Mouse (Mus musculus) hindbrain, embryonic 13.5 days (tissue): ENCODE measurements around the gene Gcsh. TPM values are rescaled to one million over a fixed set of nuclear protein-coding genes. Genes with fewer than 3 reads are reported as not detected.

Experiments
- ATAC-seq: fragments of 200-750 bp; cut with Nextera tagmentation; 2 replicates; pipeline ENCODE4 v1.8.0; 2017; ENCODE audit warnings: moderate TSS enrichment; ENCODE audit not compliant: low FRiP score
- H3K27ac ChIP-seq: fragments of 300-500 bp; sonication (generic); 2 replicates; pipeline ENCODE4 v1.5.1; 2015; ENCODE audit warnings: inconsistent platforms, mild to moderate bottlenecking, moderate library complexity
- H3K27me3 ChIP-seq: fragments of 300-500 bp; sonication (generic); 2 replicates; pipeline ENCODE4 v1.6.1; 2015; ENCODE audit warnings: mild to moderate bottlenecking, inconsistent platforms
- H3K36me3 ChIP-seq: fragments of 300-500 bp; sonication (generic); 2 replicates; pipeline ENCODE4 v1.6.1; 2015; ENCODE audit warnings: mild to moderate bottlenecking, inconsistent platforms
- H3K4me1 ChIP-seq: fragments of 300-500 bp; sonication (generic); replicated peaks from 2 replicates; pipeline ENCODE4 v1.6.1; 2015; ENCODE audit warnings: inconsistent platforms
- H3K4me2 ChIP-seq: fragments of 300-500 bp; sonication (generic); 2 replicates; pipeline ENCODE4 v1.6.1; 2015; ENCODE audit warnings: inconsistent platforms, mild to moderate bottlenecking, moderate library complexity
- H3K4me3 ChIP-seq: fragments of 300-500 bp; sonication (generic); 2 replicates; pipeline ENCODE4 v1.5.1; 2015; ENCODE audit warnings: mild to moderate bottlenecking, inconsistent platforms
- H3K9ac ChIP-seq: fragments of 300-500 bp; sonication (generic); 2 replicates; pipeline ENCODE4 v1.6.1; 2015; ENCODE audit warnings: mild to moderate bottlenecking, inconsistent platforms
- H3K9me3 ChIP-seq: fragments of 300-500 bp; sonication (generic); 2 replicates; pipeline ENCODE4 v1.6.1; 2016; ENCODE audit warnings: inconsistent platforms
- WGBS: fragments of 180-500 bp; shearing (Covaris S2); methylation state at CpG from one replicate; pipeline ENCODE4 v1.1.7; 2015; 5-methylcytosine and 5-hydroxymethylcytosine counted together
- polyA plus RNA-seq: library from polyadenylated mRNA; unstranded; fragments of >200 nt; fragmentation: Nextera tagmentation; extraction: Ambion mirVana; gene quantifications from 2 replicates; pipeline ENCODE4 v1.2.1, GENCODE M21; 2015

The Gcsh gene
- polyA plus RNA-seq, 1 experiment from 2014 or later, result 95.0 TPM

DNA sequence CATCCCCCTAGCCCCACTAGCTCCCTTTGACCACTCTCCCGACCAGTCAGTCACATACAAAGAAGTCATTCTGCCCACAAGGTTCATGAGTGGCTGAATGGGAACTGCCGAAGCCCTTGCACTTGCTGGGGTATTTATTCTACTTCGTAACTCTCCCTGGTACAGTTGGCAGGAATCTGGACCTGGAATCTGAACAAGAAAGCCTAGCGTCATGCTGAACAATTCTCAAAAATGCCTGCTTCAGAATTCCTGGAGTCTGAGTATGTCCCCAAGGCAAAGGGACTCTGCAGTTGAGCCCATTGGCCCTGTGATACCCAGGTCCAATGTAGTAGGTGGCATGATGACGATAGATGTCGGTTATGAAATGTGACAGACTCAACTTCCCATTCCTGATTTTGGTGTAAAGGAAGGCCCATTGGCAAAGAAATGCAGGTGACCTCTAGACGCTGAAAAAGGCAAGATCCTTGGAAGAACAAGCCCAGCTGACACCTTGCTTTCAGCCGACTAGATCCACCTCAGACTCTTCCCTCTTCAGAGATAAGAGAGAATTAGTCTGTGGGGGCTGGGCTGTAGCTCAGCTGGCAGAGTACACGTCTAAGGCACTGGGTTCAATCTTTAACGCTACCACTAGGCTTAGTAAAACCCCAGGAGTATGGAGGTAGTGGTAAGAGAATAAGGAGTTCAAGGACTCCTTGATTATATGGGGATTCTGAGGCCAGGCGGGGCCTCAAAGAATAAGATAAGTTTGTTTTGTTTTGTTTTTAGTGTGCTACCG lies 50.9 kb downstream of the Gcsh start:
- no peaks in the 10 kb centered on the region for H3K27me3 ChIP-seq
- 82% methylated on average over 12 of the region's 12 CpGs for WGBS
- H3K27ac ChIP-seq, result no peak overlapping the region
- H3K4me1 ChIP-seq, result peaks cover 27% of the 10 kb centered on the region
- 0 out of 2 replicates have a peak overlapping the region, but pooled peaks have one; percentile 26 for H3K4me2 ChIP-seq
- peak overlapping the region; percentile 98; the same call in 1 of the 2 replicates for H3K4me3 ChIP-seq
- no peak for ATAC-seq
- H3K36me3 ChIP-seq, result no peaks in the 10 kb centered on the region
- no peaks in the 10 kb centered on the region for H3K9me3 ChIP-seq
- no peak overlapping the region for H3K9ac ChIP-seq

DNA sequence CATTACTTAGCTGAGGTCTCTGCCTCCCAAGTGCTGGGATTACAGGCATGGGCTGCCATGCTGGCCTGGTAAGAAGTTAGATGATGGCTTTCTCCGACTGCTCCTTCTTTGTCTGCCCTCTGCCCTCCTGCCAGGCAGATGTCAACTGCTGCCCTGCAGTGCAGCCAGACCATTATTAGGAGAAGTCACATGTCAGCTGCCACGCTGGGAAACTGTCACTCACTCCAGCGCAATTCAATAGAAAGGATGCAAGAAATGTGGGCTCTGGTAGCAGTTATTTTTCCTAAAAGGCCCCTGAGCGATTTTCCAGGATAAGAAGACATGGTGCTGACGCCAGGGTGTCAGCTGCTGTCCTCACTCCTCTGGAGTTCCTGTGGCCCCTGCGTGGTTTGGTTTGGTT lies 57.8 kb downstream of the Gcsh start:
- H3K4me1 ChIP-seq, result no peaks in the 10 kb centered on the region
- H3K27ac ChIP-seq, result no peak overlapping the region
- 29% methylated on average over 6 of the region's 6 CpGs for WGBS
- H3K4me2 ChIP-seq, result no peak overlapping the region
- H3K9ac ChIP-seq, result no peak overlapping the region
- H3K9me3 ChIP-seq, result no peaks in the 10 kb centered on the region
- no peak overlapping the region for H3K4me3 ChIP-seq
- peaks cover 24% of the 10 kb centered on the region for H3K36me3 ChIP-seq
- ATAC-seq, result no peak
- no peaks in the 10 kb centered on the region for H3K27me3 ChIP-seq

GRCm38 (mm10) chr8:116934976-116935375 lies 58.4 kb downstream of the Gcsh start:
- H3K9me3 ChIP-seq, result no peaks in the 10 kb centered on the region
- no peak overlapping the region for H3K9ac ChIP-seq
- H3K4me1 ChIP-seq, result no peaks in the 10 kb centered on the region
- H3K36me3 ChIP-seq, result peaks cover 24% of the 10 kb centered on the region
- WGBS, result 90% methylated on average over 4 of the region's 4 CpGs
- no peak overlapping the region for H3K4me3 ChIP-seq
- no peak overlapping the region for H3K27ac ChIP-seq
- no peak overlapping the region for H3K4me2 ChIP-seq
- ATAC-seq, result no peak
- no peaks in the 10 kb centered on the region for H3K27me3 ChIP-seq

Other genes with a start within 250 kb of the Gcsh start
- gene Cmc2, start 72.1 kb downstream of the Gcsh start, polyA plus RNA-seq, result 36.2 and 38.0 TPM in 2 replicates
- gene Cenpn, start 71.8 kb downstream of the Gcsh start, polyA plus RNA-seq, result 10.5 and 13.6 TPM in 2 replicates
- gene Atmin, start 50.1 kb downstream of the Gcsh start, polyA plus RNA-seq, result 19.5 and 20.9 TPM in 2 replicates
- 6.3 and 7.5 TPM in 2 replicates for gene 1700030J22Rik, start 14.6 kb downstream of the Gcsh start, polyA plus RNA-seq
- 0.03 TPM in 1 of 2 replicates, not detected in the other for gene Pkd1l2, start 88.9 kb upstream of the Gcsh start, polyA plus RNA-seq
- gene Bco1, start 102.3 kb upstream of the Gcsh start, polyA plus RNA-seq, result 0.21 and 0.27 TPM in 2 replicates
- gene Gan, start 164.6 kb upstream of the Gcsh start, polyA plus RNA-seq, result 3.5 TPM in 2 replicates